ENCODE assay signal across 14 mouse cellular contexts in the genomic region with DNA sequence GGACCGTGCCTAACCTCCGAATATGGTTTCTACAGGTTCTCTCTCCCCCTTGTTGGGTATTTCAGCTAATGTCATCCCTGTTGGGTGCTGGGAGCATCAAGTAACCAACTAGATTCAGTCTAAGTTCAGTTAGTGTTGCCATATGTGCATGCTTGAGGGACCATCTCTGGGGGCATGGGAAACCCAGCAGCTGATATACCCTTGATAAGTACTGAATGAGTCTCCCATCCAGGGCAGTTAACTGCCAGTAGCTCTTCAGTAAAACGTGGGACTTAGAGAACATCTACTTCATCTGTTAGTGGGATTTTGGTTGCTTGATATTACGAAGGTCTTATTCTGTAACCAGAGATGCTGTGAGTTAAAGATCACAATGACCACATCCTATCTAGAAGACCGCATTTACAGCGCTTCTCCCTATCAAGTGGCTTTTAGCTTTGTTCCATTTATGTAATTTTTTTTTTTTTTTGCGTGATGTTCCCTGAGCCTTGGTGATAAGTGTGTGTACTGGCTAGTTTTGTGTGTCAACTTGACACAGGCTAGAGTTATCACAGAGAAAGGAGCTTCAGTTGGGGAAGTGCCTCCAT.
"Had no signal": no experiment of that assay in that cellular context is flagged by ENCODE, and none has a peak within 500 bp of the region (broad histone marks: within the 10 kb centered on the region; RNA-seq: fewer than 3 reads in every experiment).

No protein-coding gene starts in this region.

- H3K9me3 ChIP-seq: liver, embryonic 13.5 days; midbrain, embryonic 12.5 days had no signal

- H3K4me3 ChIP-seq: left cerebral cortex, adult 2 months; liver, embryonic 13.5 days; midbrain, embryonic 12.5 days; myocyte had no signal

- H3K27me3 ChIP-seq: liver, embryonic 13.5 days; midbrain, embryonic 12.5 days had no signal

- H3K4me2 ChIP-seq: liver, embryonic 13.5 days; lung, embryonic 14.5 days; midbrain, embryonic 12.5 days had no signal

- H3K27ac ChIP-seq: left cerebral cortex, adult 2 months; liver, embryonic 13.5 days; macrophage; midbrain, embryonic 12.5 days had no signal

- H3K4me1 ChIP-seq: liver, embryonic 13.5 days; midbrain, embryonic 12.5 days had no signal

- ATAC-seq: lung, postnatal 0 days; midbrain, embryonic 16.5 days had no signal

- H3K36me3 ChIP-seq: liver, embryonic 13.5 days; midbrain, embryonic 12.5 days had no signal

- DNase-seq: kidney, adult 11 months; kidney, adult 8-10 months; kidney, postnatal 14 days; kidney, postnatal 4 days; liver, embryonic 13.5 days; lung, embryonic 14.5 days; thymus, adult 18-20 months; thymus, postnatal 36 days had no signal

- H3K9ac ChIP-seq: liver, embryonic 13.5 days; lung, embryonic 14.5 days; midbrain, embryonic 12.5 days had no signal
